Mouse (Mus musculus): Measurements from ENCODE around the gene Rnf144b. TPM values are rescaled to one million over a fixed set of nuclear protein-coding genes. Genes with fewer than 3 reads are reported as not detected.

Rnf144b gene
- polyA plus RNA-seq, 1 experiment from 2014 or later: 2.5 TPM

DNA sequence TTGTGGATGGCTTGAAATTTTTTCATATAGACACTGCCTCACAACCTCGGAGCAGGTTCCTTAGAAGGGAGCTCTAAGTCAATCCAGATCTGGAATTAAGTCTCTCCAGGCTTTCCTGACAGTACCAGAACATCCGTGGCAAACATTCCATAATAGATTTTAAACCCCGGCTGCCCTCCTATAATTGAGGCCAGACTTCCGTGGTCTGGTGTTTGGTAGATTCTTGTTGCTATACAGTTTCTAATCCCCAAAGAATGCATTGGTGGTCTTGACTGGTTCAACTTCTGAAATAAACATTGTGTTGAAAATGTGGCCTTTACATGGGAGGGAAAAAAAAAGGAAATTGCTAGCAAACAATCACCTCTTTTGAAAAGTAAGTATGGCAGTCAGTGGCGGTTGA lies 30.8 kb downstream of the Rnf144b start:
- Histone ChIP-seq H3K9ac (ENCODE audit: low read depth, low read length) (no peak overlapping the region), H3K4me2 (ENCODE audit: low read depth, low read length) (no peak overlapping the region), H3K9me3 (replicated peaks; ENCODE audit: control insufficient read depth, low read length) (no peaks in the 10 kb centered on the region), H3K36me3 (ENCODE audit: control insufficient read depth, insufficient read depth) (no peaks in the 10 kb centered on the region), H3K27ac (ENCODE audit: low read length) (no peak overlapping the region), H3K4me3 (ENCODE audit: low read depth, low read length) (no peak overlapping the region), H3K27me3 (ENCODE audit: control insufficient read depth, insufficient read depth, low read depth, low read length) (no peaks in the 10 kb centered on the region), H3K4me1 (ENCODE audit: control insufficient read depth, low read depth, low read length) (no peaks in the 10 kb centered on the region; the same call in 1 of the 2 replicates)
- 70% methylated on average over 5 of the region's 5 CpGs for WGBS (ENCODE audit: insufficient replicate concordance)
- ATAC-seq (ENCODE audit: low read depth): no peak

DNA sequence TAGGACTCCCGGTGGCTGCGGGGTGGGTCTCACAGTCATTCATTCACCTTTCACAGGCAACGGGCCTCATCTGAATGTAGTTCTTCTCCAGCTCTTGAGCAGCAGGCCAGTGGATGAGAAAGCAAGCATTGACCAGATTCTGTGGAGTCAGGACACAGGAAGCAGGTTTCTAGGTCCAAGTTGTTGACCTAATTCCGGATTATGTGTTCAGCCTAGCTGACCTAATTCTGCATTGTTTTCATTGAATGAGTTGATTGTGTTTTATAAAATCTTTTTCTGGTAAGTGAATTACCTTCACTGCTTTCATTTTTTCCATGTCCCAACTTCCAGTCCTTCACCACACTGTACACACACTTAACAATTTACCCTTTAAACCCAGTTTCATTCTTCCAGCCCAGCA lies 32.4 kb downstream of the Rnf144b start:
- WGBS (ENCODE audit: insufficient replicate concordance): 72% methylated on average over 4 of the region's 4 CpGs
- no peak for ATAC-seq (ENCODE audit: low read depth)
- Histone ChIP-seq H3K4me1 (ENCODE audit: control insufficient read depth, low read depth, low read length) (no peaks in the 10 kb centered on the region; the same call in 1 of the 2 replicates), H3K9ac (ENCODE audit: low read depth, low read length) (no peak overlapping the region), H3K9me3 (replicated peaks; ENCODE audit: control insufficient read depth, low read length) (no peaks in the 10 kb centered on the region), H3K4me2 (ENCODE audit: low read depth, low read length) (no peak overlapping the region), H3K27ac (ENCODE audit: low read length) (no peak overlapping the region), H3K36me3 (ENCODE audit: control insufficient read depth, insufficient read depth) (no peaks in the 10 kb centered on the region), H3K4me3 (ENCODE audit: low read depth, low read length) (no peak overlapping the region), H3K27me3 (ENCODE audit: control insufficient read depth, insufficient read depth, low read depth, low read length) (no peaks in the 10 kb centered on the region)

DNA sequence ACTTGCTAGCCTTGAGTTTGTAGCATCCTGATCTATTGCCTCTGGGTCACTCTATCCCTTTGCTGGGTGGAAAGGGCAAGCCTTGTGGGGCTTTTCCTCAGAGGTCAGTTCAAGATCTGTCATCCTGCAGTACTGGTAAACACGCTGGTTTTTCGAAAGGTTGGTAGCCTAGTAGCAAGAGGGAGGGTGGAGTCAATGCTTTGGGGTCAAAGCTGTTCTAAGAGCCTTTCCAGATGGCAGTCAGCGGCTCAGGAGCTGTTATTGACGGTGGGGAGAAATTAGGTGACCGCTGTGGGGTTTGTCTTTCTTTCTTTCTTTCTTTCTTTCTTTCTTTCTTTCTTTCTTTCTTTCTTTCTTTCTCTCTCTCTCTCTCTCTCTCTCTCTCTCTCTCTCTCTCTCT lies 34.4 kb downstream of the Rnf144b start:
- Histone ChIP-seq H3K27ac (ENCODE audit: low read length) (no peak overlapping the region), H3K4me1 (ENCODE audit: control insufficient read depth, low read depth, low read length) (no peaks in the 10 kb centered on the region; the same call in 1 of the 2 replicates), H3K9ac (ENCODE audit: low read depth, low read length) (no peak overlapping the region), H3K4me3 (ENCODE audit: low read depth, low read length) (no peak overlapping the region), H3K4me2 (ENCODE audit: low read depth, low read length) (no peak overlapping the region), H3K27me3 (ENCODE audit: control insufficient read depth, insufficient read depth, low read depth, low read length) (no peaks in the 10 kb centered on the region), H3K9me3 (replicated peaks; ENCODE audit: control insufficient read depth, low read length) (no peaks in the 10 kb centered on the region), H3K36me3 (ENCODE audit: control insufficient read depth, insufficient read depth) (no peaks in the 10 kb centered on the region)
- ATAC-seq (ENCODE audit: low read depth): no peak
- 52% methylated on average over 5 of the region's 5 CpGs for WGBS (ENCODE audit: insufficient replicate concordance)

DNA sequence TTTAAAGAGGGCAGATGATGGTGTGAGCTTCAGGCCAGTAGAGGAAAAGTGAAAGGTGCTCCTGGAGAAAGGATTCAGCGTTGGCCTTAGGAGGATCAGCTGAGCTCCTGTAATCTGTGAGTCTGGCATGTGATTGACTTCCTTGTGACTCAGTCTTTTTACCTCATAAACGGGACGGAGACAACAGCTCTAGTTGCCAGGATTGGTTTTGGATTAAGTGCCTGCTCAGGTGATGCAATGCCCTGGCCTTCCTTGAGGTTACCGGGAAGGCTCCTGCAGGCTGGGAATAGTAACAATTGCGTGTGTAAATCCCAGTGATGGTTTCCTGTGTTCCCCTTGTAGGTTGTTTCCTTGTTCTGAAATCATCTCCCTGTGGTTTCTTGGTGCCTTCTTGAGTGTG lies 39.5 kb downstream of the Rnf144b start:
- Histone ChIP-seq H3K36me3 (ENCODE audit: control insufficient read depth, insufficient read depth) (no peaks in the 10 kb centered on the region), H3K4me2 (ENCODE audit: low read depth, low read length) (no peak overlapping the region), H3K9ac (ENCODE audit: low read depth, low read length) (no peak overlapping the region), H3K27ac (ENCODE audit: low read length) (no peak overlapping the region), H3K4me1 (ENCODE audit: control insufficient read depth, low read depth, low read length) (no peaks in the 10 kb centered on the region), H3K27me3 (ENCODE audit: control insufficient read depth, insufficient read depth, low read depth, low read length) (no peaks in the 10 kb centered on the region), H3K4me3 (ENCODE audit: low read depth, low read length) (no peak overlapping the region), H3K9me3 (replicated peaks; ENCODE audit: control insufficient read depth, low read length) (no peaks in the 10 kb centered on the region)
- 56% methylated on average over 5 of the region's 5 CpGs for WGBS (ENCODE audit: insufficient replicate concordance)
- ATAC-seq (ENCODE audit: low read depth): no peak

DNA sequence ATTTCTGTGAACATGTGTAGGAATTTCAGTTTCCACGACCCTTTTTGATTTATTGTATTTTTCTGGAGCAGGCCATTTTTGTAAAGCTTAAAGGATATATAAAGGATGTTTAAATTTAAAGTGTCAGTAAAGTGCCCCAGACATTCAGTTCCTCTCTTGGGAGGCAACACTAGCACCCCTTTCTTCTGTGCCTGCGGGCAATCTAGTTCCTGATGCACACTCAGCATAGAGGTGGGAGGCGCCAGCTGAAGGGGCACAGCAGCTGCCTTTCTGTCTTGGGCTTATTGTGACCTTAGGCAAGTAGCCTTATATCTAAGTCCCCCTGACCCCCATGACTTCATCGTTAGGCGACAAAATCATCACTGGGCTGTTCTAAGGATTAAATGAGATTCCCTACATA lies 42.3 kb downstream of the Rnf144b start:
- no peak for ATAC-seq (ENCODE audit: low read depth)
- Histone ChIP-seq H3K4me2 (ENCODE audit: low read depth, low read length) (no peak overlapping the region), H3K36me3 (ENCODE audit: control insufficient read depth, insufficient read depth) (no peaks in the 10 kb centered on the region), H3K27ac (ENCODE audit: low read length) (no peak overlapping the region), H3K9me3 (replicated peaks; ENCODE audit: control insufficient read depth, low read length) (no peaks in the 10 kb centered on the region), H3K4me1 (ENCODE audit: control insufficient read depth, low read depth, low read length) (no peaks in the 10 kb centered on the region; the same call in 1 of the 2 replicates), H3K9ac (ENCODE audit: low read depth, low read length) (no peak overlapping the region), H3K4me3 (ENCODE audit: low read depth, low read length) (no peak overlapping the region), H3K27me3 (ENCODE audit: control insufficient read depth, insufficient read depth, low read depth, low read length) (no peaks in the 10 kb centered on the region)
- WGBS (ENCODE audit: insufficient replicate concordance): 62% methylated on average over 5 of the region's 5 CpGs

DNA sequence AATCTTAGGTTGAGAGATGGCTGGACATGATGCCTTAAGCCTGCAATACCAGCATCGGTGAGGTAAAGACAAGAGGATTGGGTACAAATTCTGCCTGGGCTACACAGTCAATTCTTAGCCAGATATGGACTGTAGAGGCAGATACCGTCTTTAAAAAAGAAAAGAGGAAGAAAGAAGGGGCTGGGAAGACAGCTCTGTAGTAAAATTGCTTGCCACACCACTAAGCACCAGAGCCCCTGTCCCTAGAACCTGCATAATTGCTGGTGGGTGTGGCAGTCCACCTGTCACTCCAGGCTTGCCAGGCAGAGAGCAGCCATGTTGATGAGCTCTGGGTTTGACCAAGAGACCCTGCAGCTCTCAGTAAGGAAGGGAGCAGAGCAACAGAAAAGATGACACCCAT lies 42.8 kb downstream of the Rnf144b start:
- no peaks in the 10 kb centered on the region for H3K36me3 ChIP-seq (ENCODE audit: control insufficient read depth, insufficient read depth)
- H3K9ac ChIP-seq (ENCODE audit: low read depth, low read length): no peak overlapping the region
- WGBS (ENCODE audit: insufficient replicate concordance): 56% methylated on average over 2 of the region's 2 CpGs
- no peaks in the 10 kb centered on the region for H3K9me3 ChIP-seq (replicated peaks; ENCODE audit: control insufficient read depth, low read length)
- no peak overlapping the region for H3K4me2 ChIP-seq (ENCODE audit: low read depth, low read length)
- no peaks in the 10 kb centered on the region for H3K27me3 ChIP-seq (ENCODE audit: control insufficient read depth, insufficient read depth, low read depth, low read length)
- ATAC-seq (ENCODE audit: low read depth): no peak
- no peaks in the 10 kb centered on the region; the same call in 1 of the 2 replicates for H3K4me1 ChIP-seq (ENCODE audit: control insufficient read depth, low read depth, low read length)
- H3K4me3 ChIP-seq (ENCODE audit: low read depth, low read length): no peak overlapping the region
- no peak overlapping the region for H3K27ac ChIP-seq (ENCODE audit: low read length)

DNA sequence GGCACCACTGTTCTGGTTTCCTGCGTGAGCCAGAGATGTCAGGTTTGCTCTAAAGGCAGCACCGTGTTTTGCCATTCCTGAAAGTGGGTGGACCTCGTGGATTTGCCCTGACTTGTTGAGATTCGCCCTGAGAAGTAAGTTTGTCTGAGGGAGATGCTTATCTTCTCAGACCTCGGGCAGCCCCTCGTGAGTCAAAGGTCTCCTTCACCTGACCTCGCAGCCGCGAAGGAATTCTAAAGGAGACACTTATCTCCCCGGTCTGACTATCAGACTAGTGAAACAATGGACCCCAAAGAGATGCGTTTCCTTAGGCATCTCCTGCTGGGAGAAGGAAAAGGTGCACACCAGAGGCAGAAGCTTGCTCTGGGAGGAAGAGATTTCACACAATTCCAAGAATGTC lies 46.0 kb downstream of the Rnf144b start:
- Histone ChIP-seq H3K4me1 (ENCODE audit: control insufficient read depth, low read depth, low read length) (no peaks in the 10 kb centered on the region; the same call in 1 of the 2 replicates), H3K4me3 (ENCODE audit: low read depth, low read length) (no peak overlapping the region), H3K9me3 (replicated peaks; ENCODE audit: control insufficient read depth, low read length) (no peaks in the 10 kb centered on the region), H3K27me3 (ENCODE audit: control insufficient read depth, insufficient read depth, low read depth, low read length) (no peaks in the 10 kb centered on the region), H3K4me2 (ENCODE audit: low read depth, low read length) (no peak overlapping the region), H3K36me3 (ENCODE audit: control insufficient read depth, insufficient read depth) (no peaks in the 10 kb centered on the region), H3K9ac (ENCODE audit: low read depth, low read length) (no peak overlapping the region), H3K27ac (ENCODE audit: low read length) (no peak overlapping the region)
- 34% methylated on average over 11 of the region's 11 CpGs for WGBS (ENCODE audit: insufficient replicate concordance)
- ATAC-seq (ENCODE audit: low read depth): no peak

DNA sequence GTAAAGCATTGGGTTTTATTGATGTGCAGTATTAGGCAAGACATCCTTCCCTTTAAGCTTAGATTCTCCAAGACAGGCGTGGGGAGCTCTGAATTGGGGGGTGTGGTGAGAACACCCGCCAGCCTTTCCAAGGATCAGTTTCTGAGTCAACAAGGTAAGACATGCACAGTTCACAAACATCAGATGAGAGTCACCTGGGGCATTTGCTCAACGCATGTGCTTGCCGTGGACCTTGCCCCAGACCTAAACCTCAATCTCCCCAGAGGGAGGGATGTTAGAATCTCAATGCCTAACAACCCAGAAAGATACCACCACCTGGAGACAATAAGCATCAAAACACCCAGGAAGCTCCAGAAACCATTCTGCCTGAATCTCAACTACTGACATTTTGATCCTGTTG lies 47.6 kb downstream of the Rnf144b start:
- H3K27ac ChIP-seq (ENCODE audit: low read length): peak overlapping the region; percentile 83

DNA sequence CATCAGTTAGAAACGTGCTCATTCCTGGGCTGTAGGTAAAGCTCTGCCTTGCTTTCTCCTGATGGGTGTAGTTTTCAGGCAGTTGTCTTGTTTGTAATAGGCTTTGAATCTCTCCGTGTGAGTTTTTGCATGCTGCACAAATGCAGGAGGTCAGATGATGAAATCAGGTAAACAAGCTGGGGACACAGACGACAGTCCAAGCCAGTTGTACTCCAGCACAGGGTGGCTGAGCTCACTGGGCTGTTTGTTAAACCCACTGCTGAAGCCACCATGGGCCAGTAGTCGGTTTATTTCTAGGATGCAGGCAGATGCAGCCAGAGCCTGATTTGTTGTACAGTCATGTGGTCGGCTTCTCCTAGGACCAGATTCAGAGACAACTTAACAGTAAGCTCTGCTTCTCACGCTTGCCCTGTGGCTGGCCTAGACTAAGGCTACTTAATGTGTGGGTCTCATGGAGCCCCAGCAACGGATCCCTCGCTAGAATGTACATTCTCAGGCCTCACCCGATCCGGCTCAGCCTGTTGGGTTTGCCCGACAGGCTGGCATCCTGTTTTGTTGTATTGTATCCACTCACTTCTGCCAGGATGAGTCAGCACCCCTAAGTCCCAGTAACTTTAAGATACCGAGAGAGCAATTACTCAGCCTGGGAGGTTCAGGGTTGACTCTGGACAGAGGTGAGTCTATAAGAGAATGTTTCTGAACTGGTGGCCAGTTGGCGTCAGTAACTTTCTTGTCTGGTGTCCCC lies 48.5 kb downstream of the Rnf144b start:
- Histone ChIP-seq H3K9me3 (replicated peaks; ENCODE audit: control insufficient read depth, low read length) (no peaks in the 10 kb centered on the region), H3K4me2 (ENCODE audit: low read depth, low read length) (no peak overlapping the region), H3K36me3 (ENCODE audit: control insufficient read depth, insufficient read depth) (no peaks in the 10 kb centered on the region), H3K27ac (ENCODE audit: low read length) (peak overlapping the region; percentile 83), H3K4me3 (ENCODE audit: low read depth, low read length) (no peak overlapping the region), H3K27me3 (ENCODE audit: control insufficient read depth, insufficient read depth, low read depth, low read length) (no peaks in the 10 kb centered on the region), H3K4me1 (ENCODE audit: control insufficient read depth, low read depth, low read length) (no peaks in the 10 kb centered on the region; the same call in 1 of the 2 replicates), H3K9ac (ENCODE audit: low read depth, low read length) (no peak overlapping the region)
- WGBS (ENCODE audit: insufficient replicate concordance): 49% methylated on average over 13 of the region's 13 CpGs
- peak; percentile 88 for ATAC-seq (ENCODE audit: low read depth)

More for the DNA sequence above, 47.6 kb downstream of the Rnf144b start:
- 44% methylated on average over 4 of the region's 4 CpGs for WGBS (ENCODE audit: insufficient replicate concordance)
- no peaks in the 10 kb centered on the region for H3K27me3 ChIP-seq (ENCODE audit: control insufficient read depth, insufficient read depth, low read depth, low read length)
- ATAC-seq (ENCODE audit: low read depth): peak; percentile 41; the same call in 1 of the 2 replicates
- no peaks in the 10 kb centered on the region; the same call in 1 of the 2 replicates for H3K4me1 ChIP-seq (ENCODE audit: control insufficient read depth, low read depth, low read length)
- H3K9ac ChIP-seq (ENCODE audit: low read depth, low read length): no peak overlapping the region
- H3K4me3 ChIP-seq (ENCODE audit: low read depth, low read length): no peak overlapping the region
- H3K36me3 ChIP-seq (ENCODE audit: control insufficient read depth, insufficient read depth): no peaks in the 10 kb centered on the region
- H3K4me2 ChIP-seq (ENCODE audit: low read depth, low read length): no peak overlapping the region
- H3K9me3 ChIP-seq (replicated peaks; ENCODE audit: control insufficient read depth, low read length): no peaks in the 10 kb centered on the region
